Mouse (Mus musculus): ENCODE data around the gene Gm17087. TPM values are rescaled to one million over a fixed set of nuclear protein-coding genes. Genes with fewer than 3 reads are reported as not detected.

The Gm17087 gene
- polyA plus RNA-seq (2016; fragmentation: Nextera tagmentation; extraction: Ambion mirVana) = not detected in 2 replicates

DNA sequence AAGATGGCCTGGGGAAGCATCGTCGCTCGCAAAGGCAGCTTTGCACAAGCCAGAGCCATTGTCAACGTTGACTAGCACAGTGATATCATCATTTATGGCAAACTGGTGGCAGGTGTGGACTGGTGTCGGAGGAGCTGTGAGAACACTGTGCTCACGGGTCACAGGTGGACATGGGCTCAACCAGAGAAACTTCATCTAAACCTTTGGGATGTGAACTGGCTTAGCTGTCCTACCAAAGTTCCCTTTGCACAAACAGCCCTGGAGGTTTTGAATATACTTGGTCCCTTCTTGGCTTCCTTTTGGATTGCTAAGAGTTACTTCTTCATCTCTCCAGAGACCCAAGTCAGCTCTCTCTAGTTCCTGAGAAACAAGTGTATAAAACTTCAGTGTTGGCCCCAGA is at the start of gene Gm17087:
Gm17087 (minus strand) TSS at position 101 of the 400 bp plus-strand sequence.
- Histone ChIP-seq H3K4me1 (replicated peaks) (no peaks in the 10 kb centered on the region), H3K27me3 (no peaks in the 10 kb centered on the region), H3K4me2 (no peak within 1 kb of the TSS), H3K9ac (replicated peaks) (no peak within 1 kb of the TSS), H3K4me3 (replicated peaks) (no peak within 1 kb of the TSS), H3K27ac (no peak within 1 kb of the TSS), H3K36me3 (no peaks in the 10 kb centered on the region), H3K9me3 (peaks cover 9% of the 10 kb centered on the region; the same call in 1 of the 2 replicates)
- ATAC-seq (ENCODE audit: insufficient number of reproducible peaks, insufficient read depth, low FRiP score, low TSS enrichment, low read depth) = no peak
- whole genome bisulfite sequencing = 88% methylated on average over 6 of the region's 6 CpGs

DNA sequence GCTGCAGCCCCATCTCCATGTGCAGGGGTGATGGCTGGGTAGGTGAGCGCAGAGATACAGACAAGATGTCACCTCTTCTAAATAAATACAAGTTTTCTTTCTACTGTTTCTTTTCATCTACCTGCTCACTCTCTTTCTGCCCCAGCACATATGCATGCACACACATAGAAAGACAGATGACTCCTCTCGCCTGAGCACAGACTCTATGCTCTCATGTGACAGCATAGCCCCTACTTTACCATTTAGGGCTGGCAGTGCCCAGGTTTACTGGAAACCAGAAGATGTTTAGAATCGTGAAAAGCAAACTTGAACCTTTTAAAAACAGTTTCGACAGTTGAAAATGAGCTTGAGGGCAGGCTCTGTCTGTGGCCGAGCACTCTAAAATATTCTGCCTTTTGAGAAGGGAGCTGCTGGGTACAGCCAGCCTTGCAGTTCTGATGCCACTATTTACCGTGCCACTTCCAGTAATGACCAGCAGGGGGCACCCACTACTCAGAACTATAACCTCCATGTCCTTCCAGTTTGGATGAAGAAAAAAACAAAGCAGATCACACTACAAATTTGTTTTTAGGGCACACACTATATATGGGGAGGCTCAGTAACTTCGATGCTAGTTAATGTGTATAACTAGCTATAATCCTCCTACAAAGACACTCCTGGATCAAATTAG is 47.3 kb upstream of the Gm17087 start:
- peaks cover 3% of the 10 kb centered on the region for H3K27me3 ChIP-seq
- H3K4me2 ChIP-seq = no peak overlapping the region
- no peak overlapping the region for H3K4me3 ChIP-seq (replicated peaks)
- no peaks in the 10 kb centered on the region for H3K36me3 ChIP-seq
- no peak overlapping the region for H3K27ac ChIP-seq
- 34% methylated on average over 7 of the region's 7 CpGs for whole genome bisulfite sequencing
- H3K9ac ChIP-seq (replicated peaks) = no peak overlapping the region
- H3K9me3 ChIP-seq = no peaks in the 10 kb centered on the region
- ATAC-seq (ENCODE audit: insufficient number of reproducible peaks, insufficient read depth, low FRiP score, low TSS enrichment, low read depth) = 0 out of 2 replicates have a peak, but pooled peaks have one; percentile 47
- no peaks in the 10 kb centered on the region for H3K4me1 ChIP-seq (replicated peaks)

GRCm38 (mm10) chr17:8611916-8612315 is 45.2 kb upstream of the Gm17087 start:
- no peak for ATAC-seq (ENCODE audit: insufficient number of reproducible peaks, insufficient read depth, low FRiP score, low TSS enrichment, low read depth)
- no peak overlapping the region for H3K9ac ChIP-seq (replicated peaks)
- WGBS = 81% methylated on average over 4 of the region's 4 CpGs
- no peak overlapping the region for H3K4me3 ChIP-seq (replicated peaks)
- H3K9me3 ChIP-seq = no peaks in the 10 kb centered on the region
- no peaks in the 10 kb centered on the region for H3K4me1 ChIP-seq (replicated peaks)
- no peak overlapping the region for H3K27ac ChIP-seq
- H3K36me3 ChIP-seq = no peaks in the 10 kb centered on the region
- H3K4me2 ChIP-seq = no peak overlapping the region
- peaks cover 3% of the 10 kb centered on the region for H3K27me3 ChIP-seq

DNA sequence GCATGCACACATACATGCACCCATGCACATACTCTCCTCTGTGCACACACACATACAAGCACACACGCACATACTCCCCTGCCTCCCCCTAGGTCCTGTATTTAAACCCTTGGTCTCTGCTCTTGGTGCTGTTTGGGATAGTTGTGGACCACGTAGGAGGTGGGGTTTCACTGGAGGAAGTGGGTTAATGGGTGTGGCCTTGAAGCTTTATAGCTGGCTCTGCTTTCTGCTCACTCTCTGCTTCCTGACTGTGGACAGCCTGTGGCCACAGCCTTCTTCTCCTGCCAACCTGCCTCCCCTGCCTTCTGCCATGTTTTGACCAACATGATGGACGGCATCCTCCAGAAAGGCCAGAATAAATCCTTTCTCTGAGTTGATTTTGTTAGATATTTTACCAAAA is 39.9 kb upstream of the Gm17087 start:
- Histone ChIP-seq H3K4me1 (replicated peaks) (no peaks in the 10 kb centered on the region), H3K4me3 (replicated peaks) (no peak overlapping the region), H3K4me2 (no peak overlapping the region), H3K27ac (no peak overlapping the region), H3K27me3 (peaks cover 6% of the 10 kb centered on the region), H3K9ac (replicated peaks) (no peak overlapping the region), H3K9me3 (no peaks in the 10 kb centered on the region), H3K36me3 (no peaks in the 10 kb centered on the region)
- 64% methylated on average over 3 of the region's 3 CpGs for WGBS
- ATAC-seq (ENCODE audit: insufficient number of reproducible peaks, insufficient read depth, low FRiP score, low TSS enrichment, low read depth) = no peak

DNA sequence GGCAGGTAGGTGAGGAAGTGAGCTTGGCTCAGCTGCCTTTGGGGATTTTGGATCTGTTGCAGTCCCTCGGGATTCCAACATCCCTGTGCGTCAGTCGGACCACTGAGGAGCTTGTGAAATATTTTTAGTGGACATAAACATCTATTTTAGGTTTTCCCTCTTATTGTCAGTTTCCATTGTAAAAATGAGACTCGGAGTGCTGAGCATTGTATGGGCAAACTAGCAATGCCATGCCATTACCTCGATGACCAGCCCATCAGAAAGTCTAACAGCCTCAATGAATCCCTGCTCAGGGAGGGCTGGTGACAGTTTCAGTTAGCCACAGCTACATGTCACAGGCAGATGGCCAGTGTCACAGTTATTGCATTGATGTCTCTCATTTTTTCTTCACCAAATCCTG is 39.2 kb upstream of the Gm17087 start:
- Histone ChIP-seq H3K4me3 (replicated peaks) (no peak overlapping the region), H3K27ac (no peak overlapping the region), H3K9me3 (no peaks in the 10 kb centered on the region), H3K36me3 (no peaks in the 10 kb centered on the region), H3K4me2 (no peak overlapping the region), H3K27me3 (peaks cover 6% of the 10 kb centered on the region), H3K9ac (replicated peaks) (no peak overlapping the region), H3K4me1 (replicated peaks) (no peaks in the 10 kb centered on the region)
- no peak for ATAC-seq (ENCODE audit: insufficient number of reproducible peaks, insufficient read depth, low FRiP score, low TSS enrichment, low read depth)
- WGBS = 87% methylated on average over 5 of the region's 5 CpGs

DNA sequence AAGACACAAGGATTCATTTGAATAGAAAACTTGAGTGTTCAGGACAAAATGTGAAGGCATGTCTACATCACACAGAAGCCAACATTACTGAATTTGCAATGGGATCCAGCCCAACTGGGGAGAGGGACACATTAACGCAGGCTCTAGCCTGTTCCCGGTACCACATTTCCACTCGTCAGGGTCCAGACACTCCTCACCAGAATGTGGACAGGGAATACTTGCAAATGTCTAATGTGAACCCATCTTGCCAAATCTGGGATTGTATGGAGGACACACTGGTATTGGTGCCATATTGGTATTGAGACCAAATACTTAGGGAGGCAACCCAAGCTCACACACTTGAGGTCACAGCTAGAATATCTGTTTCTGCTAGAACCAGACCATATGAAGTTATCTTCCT is 36.2 kb upstream of the Gm17087 start:
- H3K27ac ChIP-seq = no peak overlapping the region
- no peak for ATAC-seq (ENCODE audit: insufficient number of reproducible peaks, insufficient read depth, low FRiP score, low TSS enrichment, low read depth)
- no peaks in the 10 kb centered on the region for H3K4me1 ChIP-seq (replicated peaks)
- no peaks in the 10 kb centered on the region for H3K9me3 ChIP-seq
- WGBS = 90% methylated on average over 3 of the region's 3 CpGs
- H3K36me3 ChIP-seq = no peaks in the 10 kb centered on the region
- H3K4me2 ChIP-seq = no peak overlapping the region
- no peak overlapping the region for H3K4me3 ChIP-seq (replicated peaks)
- no peak overlapping the region for H3K9ac ChIP-seq (replicated peaks)
- peaks cover 3% of the 10 kb centered on the region; the same call in 1 of the 2 replicates for H3K27me3 ChIP-seq

DNA sequence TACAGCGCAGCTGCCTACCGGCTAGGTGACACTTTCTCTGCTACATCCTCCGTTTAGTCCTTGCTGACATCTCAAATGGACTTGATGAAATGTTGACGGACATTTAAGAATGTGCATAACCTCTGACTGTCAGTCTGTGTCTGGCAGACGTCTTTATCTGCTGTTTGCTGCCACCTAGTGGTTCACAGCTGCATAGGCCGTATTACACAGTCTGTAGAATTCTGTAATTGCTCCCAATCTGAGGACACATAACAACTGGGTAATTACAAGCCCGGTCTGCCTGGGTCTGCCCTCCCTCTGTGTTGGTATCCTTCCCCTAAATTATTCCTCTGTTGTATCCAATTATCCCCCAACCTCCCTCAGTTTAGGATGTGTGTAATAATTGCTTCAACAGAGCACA is 31.0 kb upstream of the Gm17087 start:
- peaks cover 24% of the 10 kb centered on the region for H3K27me3 ChIP-seq
- 7% methylated on average over 7 of the region's 7 CpGs for WGBS
- H3K4me3 ChIP-seq (replicated peaks) = no peak overlapping the region
- ATAC-seq (ENCODE audit: insufficient number of reproducible peaks, insufficient read depth, low FRiP score, low TSS enrichment, low read depth) = no peak
- H3K27ac ChIP-seq = no peak overlapping the region
- no peak overlapping the region for H3K4me2 ChIP-seq
- H3K9me3 ChIP-seq = no peaks in the 10 kb centered on the region
- H3K4me1 ChIP-seq (replicated peaks) = no peaks in the 10 kb centered on the region; the same call in 1 of the 2 replicates
- H3K9ac ChIP-seq (replicated peaks) = no peak overlapping the region
- H3K36me3 ChIP-seq = no peaks in the 10 kb centered on the region

- Histone ChIP-seq H3K4me1 (replicated peaks) (no peaks in the 10 kb centered on the region; the same call in 1 of the 2 replicates), H3K36me3 (no peaks in the 10 kb centered on the region), H3K27me3 (peaks cover 38% of the 10 kb centered on the region), H3K9ac (replicated peaks) (no peak overlapping the region), H3K4me2 (peak overlapping the region; percentile 47), H3K27ac (no peak overlapping the region), H3K4me3 (replicated peaks) (peak overlapping the region; percentile 12), H3K9me3 (no peaks in the 10 kb centered on the region)
- 18% methylated on average over 22 of the region's 22 CpGs for WGBS
- ATAC-seq (ENCODE audit: insufficient number of reproducible peaks, insufficient read depth, low FRiP score, low TSS enrichment, low read depth) = 0 out of 2 replicates have a peak, but pooled peaks have one; percentile 31
These were observed 25.9 kb upstream of the Gm17087 start for GRCm38 (mm10) chr17:8592427-8593277.

GRCm38 (mm10) chr17:8581579-8581978 is 14.8 kb upstream of the Gm17087 start:
- WGBS = 80% methylated on average over 8 of the region's 8 CpGs
- Histone ChIP-seq H3K27me3 (no peaks in the 10 kb centered on the region; the same call in 1 of the 2 replicates), H3K4me1 (replicated peaks) (no peaks in the 10 kb centered on the region), H3K9ac (replicated peaks) (no peak overlapping the region), H3K36me3 (no peaks in the 10 kb centered on the region), H3K9me3 (no peaks in the 10 kb centered on the region), H3K4me2 (no peak overlapping the region), H3K27ac (no peak overlapping the region), H3K4me3 (replicated peaks) (no peak overlapping the region)
- ATAC-seq (ENCODE audit: insufficient number of reproducible peaks, insufficient read depth, low FRiP score, low TSS enrichment, low read depth) = no peak

GRCm38 (mm10) chr17:8580360-8580759 is 13.6 kb upstream of the Gm17087 start:
- H3K4me1 ChIP-seq (replicated peaks) = no peaks in the 10 kb centered on the region
- H3K9me3 ChIP-seq = no peaks in the 10 kb centered on the region
- no peaks in the 10 kb centered on the region for H3K27me3 ChIP-seq
- H3K9ac ChIP-seq (replicated peaks) = no peak overlapping the region
- no peak overlapping the region for H3K4me2 ChIP-seq
- 61% methylated on average over 3 of the region's 3 CpGs for WGBS
- no peaks in the 10 kb centered on the region for H3K36me3 ChIP-seq
- no peak overlapping the region for H3K27ac ChIP-seq
- H3K4me3 ChIP-seq (replicated peaks) = no peak overlapping the region
- no peak for ATAC-seq (ENCODE audit: insufficient number of reproducible peaks, insufficient read depth, low FRiP score, low TSS enrichment, low read depth)

DNA sequence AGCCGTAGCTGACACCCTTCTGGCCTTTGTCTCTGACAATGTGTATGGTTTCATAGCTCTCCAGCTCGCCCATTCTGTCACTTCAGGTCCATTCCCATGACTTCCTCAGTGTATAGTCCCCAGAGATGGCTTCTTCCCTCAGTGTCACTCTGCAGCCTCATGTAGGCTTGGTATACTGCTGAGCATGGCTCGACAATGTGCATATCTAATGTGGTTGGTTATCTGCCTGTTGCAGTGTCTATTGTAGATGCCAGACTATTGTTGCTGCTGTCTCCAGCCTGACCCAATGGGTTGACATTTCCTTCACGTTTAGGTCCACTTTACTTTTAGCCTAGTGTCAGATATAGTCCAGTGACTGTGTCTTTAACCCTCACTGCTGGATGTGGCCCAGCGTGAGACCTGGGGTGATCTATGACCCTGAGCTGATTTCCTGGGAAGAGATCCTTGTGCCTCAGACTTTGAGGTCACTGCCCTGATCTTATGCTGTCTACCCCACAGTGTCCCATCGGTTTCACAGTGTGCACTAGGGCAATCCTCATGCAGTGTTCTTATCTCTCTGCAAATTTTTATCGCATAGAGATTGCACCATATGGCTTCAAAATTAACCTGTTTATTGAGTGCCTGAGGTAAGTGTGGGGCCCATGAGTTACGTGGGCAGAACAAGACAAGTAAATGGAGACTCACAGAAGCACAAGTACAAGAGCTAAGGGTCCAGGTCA is 7.0 kb upstream of the Gm17087 start:
- no peaks in the 10 kb centered on the region for H3K36me3 ChIP-seq
- H3K27me3 ChIP-seq = no peaks in the 10 kb centered on the region
- no peak overlapping the region for H3K4me2 ChIP-seq
- no peak overlapping the region for H3K9ac ChIP-seq (replicated peaks)
- peaks cover 9% of the 10 kb centered on the region; the same call in 1 of the 2 replicates for H3K9me3 ChIP-seq
- H3K4me3 ChIP-seq (replicated peaks) = no peak overlapping the region
- H3K27ac ChIP-seq = no peak overlapping the region
- no peak for ATAC-seq (ENCODE audit: insufficient number of reproducible peaks, insufficient read depth, low FRiP score, low TSS enrichment, low read depth)
- 79% methylated on average over 8 of the region's 8 CpGs for WGBS
- H3K4me1 ChIP-seq (replicated peaks) = no peaks in the 10 kb centered on the region

All from limb, embryonic 12.5 days (tissue).